Mouse (Mus musculus) frontal cortex, postnatal 10 days (tissue): ENCODE results near the gene Cdca7l.
"Not testable (repeated sequence)": the region's sequence is repeated elsewhere in the genome, so short reads cannot be mapped to it uniquely, and the experiment has no call there.

Experiments used
- DNase-seq, 2 experiments: peaks; one replicate each; pipeline ENCODE4 v3.0.0; 2022; ENCODE audit warnings: low spot score in 2 of 2, mixed read lengths in 1 of 2

Gene Cdca7l

GRCm38 (mm10) chr12:117862655-117863054 lies 58.6 kb downstream of the Cdca7l start:
- no peak for DNase-seq

- no peak for DNase-seq
These were observed 63.8 kb downstream of the Cdca7l start for GRCm38 (mm10) chr12:117867708-117868564.

- no peak for DNase-seq
These were observed 68.2 kb downstream of the Cdca7l start for GRCm38 (mm10) chr12:117872265-117872664.

GRCm38 (mm10) chr12:117878341-117878740 lies 74.3 kb downstream of the Cdca7l start:
- no peak for DNase-seq

GRCm38 (mm10) chr12:117884627-117885026 lies 80.5 kb downstream of the Cdca7l start:
- no peak for DNase-seq

GRCm38 (mm10) chr12:117887422-117887821 lies 83.3 kb downstream of the Cdca7l start:
- no peak for DNase-seq

GRCm38 (mm10) chr12:117900798-117901197 lies 96.7 kb downstream of the Cdca7l start:
- DNase-seq: not testable (repeated sequence)

- DNase-seq: not testable (repeated sequence)
These were observed 97.3 kb downstream of the Cdca7l start for GRCm38 (mm10) chr12:117901352-117901751.

- no peak for DNase-seq
These were observed 99.6 kb downstream of the Cdca7l start for GRCm38 (mm10) chr12:117903671-117904070.

GRCm38 (mm10) chr12:117905232-117905840 lies 101.2 kb downstream of the Cdca7l start:
- DNase-seq: not testable (repeated sequence)

GRCm38 (mm10) chr12:117911396-117911795 lies 107.3 kb downstream of the Cdca7l start:
- DNase-seq: no peak

GRCm38 (mm10) chr12:117914613-117915245 lies 110.6 kb downstream of the Cdca7l start:
- no peak for DNase-seq

GRCm38 (mm10) chr12:117915826-117916588 lies 111.9 kb downstream of the Cdca7l start:
- no peak for DNase-seq
